Mouse (Mus musculus) neutrophil, adult 83 days (primary cell): ENCODE results near the gene A130010J15Rik. TPM values are rescaled to one million over a fixed set of nuclear protein-coding genes. Genes with fewer than 3 reads are reported as not detected.

Source experiments
- total RNA-seq, 2 experiments: library from RNA; stranded (reverse); gene quantifications; one replicate each; pipeline ENCODE4 v1.2.4; 2023

The A130010J15Rik gene
- 1 to 10 TPM; 2.3 to 2.4 TPM for total RNA-seq

DNA sequence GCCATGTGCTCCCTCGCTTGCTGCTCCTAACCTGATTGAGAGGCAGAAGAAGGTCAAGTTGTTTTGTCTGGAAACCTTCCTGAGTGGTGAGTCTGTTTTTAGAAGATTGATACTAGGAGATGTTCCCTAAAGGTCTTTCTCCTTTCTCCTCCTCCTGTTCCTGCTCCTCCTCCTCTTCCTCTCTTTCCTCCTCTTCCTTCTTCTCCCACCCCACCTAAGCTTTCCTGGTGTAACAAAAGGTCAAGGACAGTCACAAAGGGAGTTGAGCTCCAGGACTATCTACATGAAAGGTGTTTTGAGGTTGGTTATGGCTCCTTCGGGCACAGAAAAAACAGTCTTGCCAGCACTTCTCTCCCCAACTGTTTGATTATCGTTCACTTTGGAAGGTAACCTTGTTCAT lies at the start of gene A130010J15Rik:
Gene A130010J15Rik (plus strand): TSS at position 301 of the 400 bp plus-strand sequence.

GRCm38 (mm10) chr1:193129786-193130455 lies 37.9 kb upstream of the A130010J15Rik start, which contains the start of gene Diexf:
Gene Diexf (minus strand): TSS chr1:193130272.

GRCm38 (mm10) chr1:193152872-193153271 lies 15.0 kb upstream of the A130010J15Rik start, which contains the start of gene Irf6:
Gene Irf6 (plus strand): TSS chr1:193153111.

DNA sequence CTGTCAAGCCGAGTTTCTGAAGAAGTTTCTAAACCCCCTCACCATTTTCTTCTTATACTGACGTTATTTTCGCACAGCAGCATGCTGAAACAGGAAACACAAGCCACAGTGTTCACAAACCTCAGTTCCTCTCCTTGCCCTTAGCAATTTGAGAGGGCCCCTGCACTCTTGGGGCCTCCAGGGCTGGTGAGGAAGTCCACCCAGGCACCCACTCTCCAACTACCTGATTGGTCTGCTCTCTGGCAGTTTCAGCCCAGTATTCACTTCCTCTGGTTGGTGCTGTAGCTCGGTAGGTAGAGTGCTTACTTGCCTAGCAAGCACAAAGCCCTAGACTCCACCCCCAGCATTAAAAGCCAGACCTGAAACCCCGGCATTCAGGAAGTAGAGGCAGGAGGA lies 33.5 kb downstream of the A130010J15Rik start, which contains the start of gene Traf3ip3:
Gene Traf3ip3 (minus strand): TSS at position 321 of the 396 bp plus-strand sequence.

DNA sequence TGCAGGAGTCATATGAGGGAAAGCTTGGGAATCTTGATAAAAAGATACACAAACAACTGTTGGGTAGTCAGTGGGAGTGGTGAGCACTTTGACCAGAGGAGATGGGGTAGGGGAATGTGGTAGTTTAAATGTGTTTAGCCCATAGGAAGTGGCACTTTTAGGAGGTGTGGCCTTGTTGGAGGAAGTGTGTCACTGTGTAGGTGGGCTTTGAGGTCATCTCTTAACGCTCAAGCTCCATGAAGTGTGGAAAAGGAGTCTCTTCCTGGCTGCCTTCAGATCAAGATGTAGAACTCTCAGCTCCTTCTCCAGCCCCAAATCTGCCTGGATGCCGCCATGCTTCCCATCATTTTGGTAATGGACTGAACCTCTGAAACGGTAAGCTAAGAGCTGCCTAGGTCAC lies 39.7 kb downstream of the A130010J15Rik start, which contains the start of gene Lamb3:
Gene Lamb3 (plus strand): TSS at position 197 of the 400 bp plus-strand sequence.

Other genes with a start within 250 kb of the A130010J15Rik start
- gene Syt14, start 132.3 kb upstream of the A130010J15Rik start, total RNA-seq = not detected
- gene Diexf, start 37.8 kb upstream of the A130010J15Rik start, total RNA-seq = 10 to 100 TPM in 1 of 2 experiments, 1 to 10 TPM in 1; 8.3 to 10.7 TPM
- gene Irf6, start 14.9 kb upstream of the A130010J15Rik start, total RNA-seq = not detected
- 100 to 1,000 TPM; 151 to 169 TPM for gene Traf3ip3, start 33.7 kb downstream of the A130010J15Rik start, total RNA-seq
- 10 to 100 TPM; 15.7 to 16.2 TPM for gene Lamb3, start 39.7 kb downstream of the A130010J15Rik start, total RNA-seq
- 100 to 1,000 TPM in 1 of 2 experiments, 10 to 100 TPM in 1; 92.4 to 102 TPM for gene Hsd11b1, start 96.0 kb downstream of the A130010J15Rik start, total RNA-seq
- 100 to 1,000 TPM; 180 to 214 TPM for gene G0s2, start 105.2 kb downstream of the A130010J15Rik start, total RNA-seq
- not detected for gene Camk1g, start 202.3 kb downstream of the A130010J15Rik start, total RNA-seq